Mouse (Mus musculus): ENCODE data around the gene Chd3. TPM values are rescaled to one million over a fixed set of nuclear protein-coding genes. Genes with fewer than 3 reads are reported as not detected.
A peak's percentile ranks its signal among the peaks of the same experiment; 100 is the strongest.

Gene Chd3
- total and polyA plus RNA-seq, 3 experiments: 31.9 to 92.0 (median 66.4) TPM

- Histone ChIP-seq H3K4me1 (ENCODE audit: control insufficient read depth in 1 of 2, insufficient read depth in 2 of 2) (peaks cover 41 to 82% of the 10 kb centered on the region in 2 experiments), H3K79me2 (replicated peaks; ENCODE audit: control insufficient read depth, extremely low read depth, insufficient read depth, poor library complexity, severe bottlenecking) (no peaks in the 10 kb centered on the region), H3K4me2 (ENCODE audit: insufficient read depth, low read depth, poor library complexity, severe bottlenecking) (peak overlapping the region; percentile 52), H3K4me3 (replicated peaks in 1 of 3; ENCODE audit: low read depth in 2 of 3, low read length in 2 of 3, poor library complexity in 1 of 3) (peak overlapping the region in 2 of 3 experiments; percentile 28 to 62), H3K36me3 (replicated peaks in 1 of 2; ENCODE audit: control insufficient read depth in 1 of 2, insufficient read depth in 1 of 2, low read length in 1 of 2) (no peaks in the 10 kb centered on the region), H3K27ac (ENCODE audit: insufficient read depth, low read depth) (peak overlapping the region; percentile 92), H3K27me3 (replicated peaks) (peaks cover 43% of the 10 kb centered on the region), H3K9me3 (replicated peaks; ENCODE audit: low read length) (no peaks in the 10 kb centered on the region), H3K9ac (ENCODE audit: insufficient read depth, low read depth) (peak overlapping the region; percentile 77)
- no peak for DNase-seq (ENCODE audit: extremely low read depth)
- TF ChIP-seq MAZ (IDR thresholded peaks at IDR 0.05; ENCODE audit: low read depth, low read length) (peak; percentile 15), ZMIZ1 (IDR thresholded peaks at IDR 0.05; ENCODE audit: low read depth, low read length) (no peak), CHD2 (IDR thresholded peaks at IDR 0.05; ENCODE audit: low read length) (no peak), BHLHE40 (IDR thresholded peaks at IDR 0.05; ENCODE audit: low read depth, low read length) (peak; percentile 62), MEF2A (IDR thresholded peaks at IDR 0.05; ENCODE audit: borderline replicate concordance, low read depth, low read length) (no peak), TCF12 (IDR thresholded peaks at IDR 0.05; ENCODE audit: low read depth, low read length) (0 out of 2 replicates have a peak, but pooled peaks have one; percentile 6)
- dilution Hi-C loops (cut with MboI; ENCODE audit: extremely low pct_ligation_motif_present, extremely low pct_unique_long_range_greater_than_20kb, low sequenced_read_pairs) (no loop called here), in situ Hi-C loops (cut with MboI; ENCODE audit: low pct_ligation_motif_present, low pct_unique_long_range_greater_than_20kb, low sequenced_read_pairs) (no loop called here)
Observed at GRCm38 (mm10) chr11:69415668-69416451, 46.7 kb upstream of the Chd3 start.

GRCm38 (mm10) chr11:69415327-69415667 lies 46.1 kb upstream of the Chd3 start:
- peaks cover 41 to 82% of the 10 kb centered on the region in 2 experiments for H3K4me1 ChIP-seq (ENCODE audit: control insufficient read depth in 1 of 2, insufficient read depth in 2 of 2)
- TF ChIP-seq ZKSCAN1 (IDR thresholded peaks at IDR 0.05; ENCODE audit: borderline replicate concordance, low read depth, low read length) (no peak), UBTF (IDR thresholded peaks at IDR 0.05; ENCODE audit: low read depth, low read length) (no peak), RAD21 (IDR thresholded peaks at IDR 0.05; ENCODE audit: low read depth, low read length) (peak; percentile 15), MAZ (IDR thresholded peaks at IDR 0.05; ENCODE audit: low read depth, low read length) (peak; percentile 40; the same call in 1 of the 2 replicates), ZC3H11A (IDR thresholded peaks at IDR 0.05; ENCODE audit: low read depth, low read length) (no peak), CHD2 (IDR thresholded peaks at IDR 0.05; ENCODE audit: low read length) (peak; percentile 48; the same call in 1 of the 2 replicates), MXI1 (IDR thresholded peaks at IDR 0.05; ENCODE audit: low read depth, low read length) (peak; percentile 55; the same call in 1 of the 2 replicates), CTCF (conservative IDR thresholded peaks at IDR 0.05 in 1 of 2, IDR thresholded peaks at IDR 0.05 in 1 of 2; ENCODE audit: low read depth in 2 of 2, low read length in 2 of 2) (peak in 1 of 2 experiments; percentile 40; a peak in 2 of 4 replicates)
- in situ Hi-C loops (cut with MboI; ENCODE audit: low pct_ligation_motif_present, low pct_unique_long_range_greater_than_20kb, low sequenced_read_pairs): no loop called here

More at GRCm38 (mm10) chr11:69415327-69415667, 46.1 kb upstream of the Chd3 start:
- peak overlapping the region; percentile 52 for H3K4me2 ChIP-seq (ENCODE audit: insufficient read depth, low read depth, poor library complexity, severe bottlenecking)
- H3K4me3 ChIP-seq (replicated peaks in 1 of 3; ENCODE audit: low read depth in 2 of 3, low read length in 2 of 3, poor library complexity in 1 of 3): peak overlapping the region in 2 of 3 experiments; percentile 28 to 62
- no peaks in the 10 kb centered on the region for H3K9me3 ChIP-seq (replicated peaks; ENCODE audit: low read length)
- H3K27ac ChIP-seq (ENCODE audit: insufficient read depth, low read depth): peak overlapping the region; percentile 92
- dilution Hi-C loops (cut with MboI; ENCODE audit: extremely low pct_ligation_motif_present, extremely low pct_unique_long_range_greater_than_20kb, low sequenced_read_pairs): no loop called here
- no peak for DNase-seq (ENCODE audit: extremely low read depth)
- peaks cover 38% of the 10 kb centered on the region for H3K27me3 ChIP-seq (replicated peaks)
- no peaks in the 10 kb centered on the region for H3K36me3 ChIP-seq (replicated peaks in 1 of 2; ENCODE audit: control insufficient read depth in 1 of 2, insufficient read depth in 1 of 2, low read length in 1 of 2)
- H3K79me2 ChIP-seq (replicated peaks; ENCODE audit: control insufficient read depth, extremely low read depth, insufficient read depth, poor library complexity, severe bottlenecking): no peaks in the 10 kb centered on the region
- H3K9ac ChIP-seq (ENCODE audit: insufficient read depth, low read depth): peak overlapping the region; percentile 77

Data from CH12.LX (cell line).